Mouse (Mus musculus) stomach, embryonic 14.5 days (tissue): Measurements from ENCODE around the gene Cyp4b1. TPM values are rescaled to one million over a fixed set of nuclear protein-coding genes. Genes with fewer than 3 reads are reported as not detected.

Experiments used
- ATAC-seq: fragments of 200-750 bp; cut with Nextera tagmentation; 2 replicates; pipeline ENCODE4 v1.8.0; 2017; ENCODE audit warnings: low read depth, moderate TSS enrichment; ENCODE audit not compliant: insufficient number of reproducible peaks, insufficient read depth, low FRiP score
- H3K27ac ChIP-seq: fragments of 300-500 bp; sonication (generic); 2 replicates; pipeline ENCODE4 v1.5.1; 2014; ENCODE audit warnings: mild to moderate bottlenecking, low read length, moderate library complexity, mixed read lengths
- H3K27me3 ChIP-seq: fragments of 300-500 bp; sonication (generic); 2 replicates; pipeline ENCODE4 v1.6.1; 2014; ENCODE audit warnings: low read length, control low read depth, mixed read lengths; ENCODE audit not compliant: control insufficient read depth, insufficient read depth
- H3K36me3 ChIP-seq: fragments of 300-500 bp; sonication (generic); 2 replicates; pipeline ENCODE4 v1.6.1; 2014; ENCODE audit warnings: mild to moderate bottlenecking, control low read depth, low read length, moderate library complexity, mixed read lengths; ENCODE audit not compliant: control insufficient read depth, insufficient read depth
- H3K4me1 ChIP-seq: fragments of 300-500 bp; sonication (generic); 2 replicates; pipeline ENCODE4 v1.6.1; 2014; ENCODE audit warnings: low read length, control low read depth, mixed read lengths; ENCODE audit not compliant: control insufficient read depth, insufficient read depth
- H3K4me2 ChIP-seq: fragments of 300-500 bp; sonication (generic); replicated peaks from 2 replicates; pipeline ENCODE4 v1.6.1; 2014; ENCODE audit warnings: low read depth, low read length, control low read depth
- H3K4me3 ChIP-seq: fragments of 300-500 bp; sonication (generic); 2 replicates; pipeline ENCODE4 v1.5.1; 2014; ENCODE audit warnings: low read depth, low read length, control low read depth
- H3K9ac ChIP-seq: fragments of 300-500 bp; sonication (generic); replicated peaks from 2 replicates; pipeline ENCODE4 v1.6.1; 2014; ENCODE audit warnings: low read depth, mild to moderate bottlenecking, control low read depth, low read length, moderate library complexity, mixed read lengths
- H3K9me3 ChIP-seq: fragments of 300-500 bp; sonication (generic); 2 replicates; pipeline ENCODE4 v1.6.1; 2016; ENCODE audit warnings: low read depth, low read length, control low read depth; ENCODE audit not compliant: control insufficient read depth
- WGBS: fragments of 180-500 bp; shearing (Covaris S2); extraction: QIAGEN DNeasy Blood & Tissue Kit; methylation state at CpG from one replicate; pipeline ENCODE4 v1.1.7; 2014; 5-methylcytosine and 5-hydroxymethylcytosine counted together
- polyA plus RNA-seq: library from polyadenylated mRNA; unstranded; fragments of >200 nt; fragmentation: Nextera tagmentation; extraction: Ambion mirVana; gene quantifications from 2 replicates; pipeline ENCODE4 v1.2.1, GENCODE M21; 2014

The Cyp4b1 gene
- polyA plus RNA-seq, 1 experiment from 2014 or later: 1.0 TPM

- H3K27ac ChIP-seq: no peak overlapping the region
- H3K9ac ChIP-seq: no peak overlapping the region
- H3K9me3 ChIP-seq: no peaks in the 10 kb centered on the region
- no peaks in the 10 kb centered on the region for H3K36me3 ChIP-seq
- H3K4me1 ChIP-seq: no peaks in the 10 kb centered on the region
- no peak overlapping the region for H3K4me3 ChIP-seq
- no peaks in the 10 kb centered on the region for H3K27me3 ChIP-seq
- ATAC-seq: no peak
- H3K4me2 ChIP-seq: no peak overlapping the region
Observed at GRCm38 (mm10) chr4:115583036-115583435, 64.5 kb downstream of the Cyp4b1 start.

GRCm38 (mm10) chr4:115575776-115576175 is 71.7 kb downstream of the Cyp4b1 start:
- 83% methylated on average over 2 of the region's 2 CpGs for WGBS
- ATAC-seq: no peak
- no peaks in the 10 kb centered on the region for H3K36me3 ChIP-seq

DNA sequence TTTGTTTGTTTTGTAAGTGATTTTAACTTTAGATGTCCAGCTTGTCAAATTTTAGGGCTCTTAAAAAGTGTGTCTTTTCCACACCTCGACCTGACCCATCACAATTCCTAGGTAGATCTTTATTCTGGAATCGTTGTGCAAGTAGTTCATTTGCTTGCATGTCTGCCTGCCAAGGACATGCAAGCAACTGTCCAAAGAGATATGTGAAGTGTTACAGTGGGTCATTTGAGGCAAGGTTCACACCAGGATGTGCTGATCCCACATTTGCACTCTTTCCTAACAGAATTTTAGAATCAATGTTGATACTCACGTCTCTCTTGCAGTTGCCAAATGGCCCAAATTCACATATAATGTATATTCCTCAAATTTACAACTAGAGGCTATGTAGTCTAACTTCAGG is 72.3 kb downstream of the Cyp4b1 start:
- no peaks in the 10 kb centered on the region for H3K27me3 ChIP-seq
- no peak overlapping the region for H3K27ac ChIP-seq
- ATAC-seq: no peak
- 79% methylated on average over 3 of the region's 3 CpGs for WGBS
- no peak overlapping the region for H3K4me2 ChIP-seq
- no peak overlapping the region for H3K9ac ChIP-seq
- no peaks in the 10 kb centered on the region for H3K4me1 ChIP-seq
- H3K4me3 ChIP-seq: no peak overlapping the region
- no peaks in the 10 kb centered on the region for H3K9me3 ChIP-seq
- no peaks in the 10 kb centered on the region for H3K36me3 ChIP-seq

More at GRCm38 (mm10) chr4:115575776-115576175, 71.7 kb downstream of the Cyp4b1 start:
- Histone ChIP-seq H3K27me3 (no peaks in the 10 kb centered on the region), H3K4me3 (no peak overlapping the region), H3K4me2 (no peak overlapping the region), H3K9ac (no peak overlapping the region), H3K9me3 (no peaks in the 10 kb centered on the region), H3K27ac (no peak overlapping the region), H3K4me1 (no peaks in the 10 kb centered on the region)

Other genes with a start within 250 kb of the Cyp4b1 start
- gene Cyp4a12b, start 236.1 kb downstream of the Cyp4b1 start, polyA plus RNA-seq: not detected in 2 replicates
- not detected in 2 replicates for gene Cyp4a30b, start 195.1 kb downstream of the Cyp4b1 start, polyA plus RNA-seq
- gene Cyp4a14, start 151.6 kb downstream of the Cyp4b1 start, polyA plus RNA-seq: not detected in 2 replicates
- not detected in 2 replicates for gene Cyp4a10, start 129.5 kb downstream of the Cyp4b1 start, polyA plus RNA-seq
- not detected in 2 replicates for gene Cyp4a31, start 84.1 kb downstream of the Cyp4b1 start, polyA plus RNA-seq
- not detected in 2 replicates for gene Cyp4a32, start 46.8 kb downstream of the Cyp4b1 start, polyA plus RNA-seq
- gene Efcab14, start 90.0 kb upstream of the Cyp4b1 start, polyA plus RNA-seq: 54.2 and 55.7 TPM in 2 replicates
- gene Tex38, start 133.3 kb upstream of the Cyp4b1 start, polyA plus RNA-seq: 0.65 and 1.1 TPM in 2 replicates
- gene Atpaf1, start 137.1 kb upstream of the Cyp4b1 start, polyA plus RNA-seq: 48.1 and 65.1 TPM in 2 replicates
- 12.1 and 12.8 TPM in 2 replicates for gene Mob3c, start 180.4 kb upstream of the Cyp4b1 start, polyA plus RNA-seq
- 23.1 and 30.7 TPM in 2 replicates for gene Mknk1, start 191.5 kb upstream of the Cyp4b1 start, polyA plus RNA-seq
- gene Kncn, start 236.7 kb upstream of the Cyp4b1 start, polyA plus RNA-seq: not detected in 2 replicates
- not detected in 2 replicates for gene 6430628N08Rik, start 242.9 kb upstream of the Cyp4b1 start, polyA plus RNA-seq